Mouse (Mus musculus) heart, embryonic 13.5 days (tissue): ENCODE results near the gene Pdgfb. TPM values are rescaled to one million over a fixed set of nuclear protein-coding genes. Genes with fewer than 3 reads are reported as not detected.

Experiments used
- ATAC-seq: fragments of 200-750 bp; cut with Nextera tagmentation; 2 replicates; pipeline ENCODE4 v1.8.0; 2017; ENCODE audit warnings: moderate TSS enrichment; ENCODE audit not compliant: insufficient number of reproducible peaks, low FRiP score, low TSS enrichment; ENCODE audit errors: extremely low read depth
- H3K27ac ChIP-seq: fragments of 300-500 bp; sonication (generic); replicated peaks from 2 replicates; pipeline ENCODE4 v1.5.1; 2015; ENCODE audit warnings: moderate library complexity, mild to moderate bottlenecking, inconsistent platforms
- H3K27me3 ChIP-seq: fragments of 300-500 bp; sonication (generic); replicated peaks from 2 replicates; pipeline ENCODE4 v1.6.1; 2015; ENCODE audit warnings: mild to moderate bottlenecking, inconsistent platforms
- H3K36me3 ChIP-seq: fragments of 300-500 bp; sonication (generic); 2 replicates; pipeline ENCODE4 v1.6.1; 2015; ENCODE audit warnings: mild to moderate bottlenecking, inconsistent platforms
- H3K4me1 ChIP-seq: fragments of 300-500 bp; sonication (generic); 2 replicates; pipeline ENCODE4 v1.6.1; 2015; ENCODE audit warnings: inconsistent platforms
- H3K4me2 ChIP-seq: fragments of 300-500 bp; sonication (generic); 2 replicates; pipeline ENCODE4 v1.6.1; 2015; ENCODE audit warnings: inconsistent platforms, mild to moderate bottlenecking, moderate library complexity
- H3K4me3 ChIP-seq: fragments of 300-500 bp; sonication (generic); 2 replicates; pipeline ENCODE4 v1.5.1; 2015; ENCODE audit warnings: moderate library complexity, mild to moderate bottlenecking, inconsistent platforms
- H3K9ac ChIP-seq: fragments of 300-500 bp; sonication (generic); 2 replicates; pipeline ENCODE4 v1.6.1; 2015; ENCODE audit warnings: inconsistent platforms, mild to moderate bottlenecking, moderate library complexity
- H3K9me3 ChIP-seq: fragments of 300-500 bp; sonication (generic); 2 replicates; pipeline ENCODE4 v1.6.1; 2016; ENCODE audit warnings: inconsistent platforms
- WGBS: fragments of 180-500 bp; shearing (Covaris S2); methylation state at CpG from one replicate; pipeline ENCODE4 v1.1.7; 2015; ENCODE audit warnings: mixed read lengths; 5-methylcytosine and 5-hydroxymethylcytosine counted together
- polyA plus RNA-seq: library from polyadenylated mRNA; unstranded; fragments of >200 nt; fragmentation: Nextera tagmentation; extraction: Ambion mirVana; gene quantifications from 2 replicates; pipeline ENCODE4 v1.2.1, GENCODE M21; 2015

The Pdgfb gene
- polyA plus RNA-seq, 1 experiment from 2014 or later, result 2.6 TPM

DNA sequence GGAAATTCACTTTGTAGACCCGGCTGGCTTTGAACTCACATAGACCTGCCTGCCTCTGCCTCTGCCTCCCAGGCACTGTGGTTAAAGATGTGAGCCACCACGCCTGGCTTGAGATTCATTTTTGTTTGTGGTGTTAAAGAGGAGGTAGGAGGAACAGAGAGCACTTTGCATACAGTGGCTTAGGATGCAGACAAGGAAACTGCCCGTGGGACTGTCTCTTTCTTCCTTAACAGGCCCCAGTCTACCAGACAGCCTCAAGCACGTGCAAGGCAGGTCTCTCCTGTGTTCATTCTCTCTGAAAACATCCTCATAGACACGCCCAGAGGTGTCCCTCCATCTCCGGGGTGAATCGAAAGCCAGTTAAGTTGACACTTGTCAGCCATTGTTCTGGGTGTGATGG, 19.6 kb upstream of the Pdgfb start:
- H3K36me3 ChIP-seq, result no peaks in the 10 kb centered on the region
- H3K4me1 ChIP-seq, result peaks cover 7% of the 10 kb centered on the region; the same call in 1 of the 2 replicates
- no peak overlapping the region for H3K4me2 ChIP-seq
- no peak overlapping the region for H3K27ac ChIP-seq
- ATAC-seq, result no peak
- no peak overlapping the region for H3K4me3 ChIP-seq
- WGBS, result 64% methylated on average over 7 of the region's 7 CpGs
- H3K9ac ChIP-seq, result no peak overlapping the region
- H3K27me3 ChIP-seq, result no peaks in the 10 kb centered on the region
- peaks cover 11% of the 10 kb centered on the region; the same call in 1 of the 2 replicates for H3K9me3 ChIP-seq

GRCm38 (mm10) chr15:80031133-80031532, 16.4 kb upstream of the Pdgfb start:
- Histone ChIP-seq H3K4me1 (peaks cover 20% of the 10 kb centered on the region), H3K4me3 (no peak overlapping the region), H3K4me2 (no peak overlapping the region), H3K27me3 (no peaks in the 10 kb centered on the region), H3K9me3 (peaks cover 6% of the 10 kb centered on the region; the same call in 1 of the 2 replicates), H3K27ac (no peak overlapping the region), H3K9ac (no peak overlapping the region), H3K36me3 (no peaks in the 10 kb centered on the region)
- 82% methylated on average over 4 of the region's 4 CpGs for WGBS
- ATAC-seq, result no peak

- H3K4me3 ChIP-seq, result no peak overlapping the region
- no peak overlapping the region for H3K9ac ChIP-seq
- ATAC-seq, result no peak
- no peaks in the 10 kb centered on the region for H3K27me3 ChIP-seq
- H3K27ac ChIP-seq, result no peak overlapping the region
- WGBS, result 83% methylated on average over 10 of the region's 10 CpGs
- H3K36me3 ChIP-seq, result no peaks in the 10 kb centered on the region
- peaks cover 6% of the 10 kb centered on the region; the same call in 1 of the 2 replicates for H3K9me3 ChIP-seq
- peaks cover 27% of the 10 kb centered on the region for H3K4me1 ChIP-seq
- H3K4me2 ChIP-seq, result no peak overlapping the region
Measured at GRCm38 (mm10) chr15:80030399-80030798, 15.6 kb upstream of the Pdgfb start.

GRCm38 (mm10) chr15:80028862-80029261, 14.1 kb upstream of the Pdgfb start:
- Histone ChIP-seq H3K27me3 (no peaks in the 10 kb centered on the region), H3K4me1 (peaks cover 42% of the 10 kb centered on the region), H3K27ac (no peak overlapping the region), H3K4me2 (no peak overlapping the region), H3K9ac (no peak overlapping the region), H3K4me3 (no peak overlapping the region), H3K36me3 (no peaks in the 10 kb centered on the region), H3K9me3 (peaks cover 6% of the 10 kb centered on the region; the same call in 1 of the 2 replicates)
- WGBS, result 63% methylated on average over 5 of the region's 5 CpGs
- no peak for ATAC-seq

GRCm38 (mm10) chr15:80026689-80027353, 12.0 kb upstream of the Pdgfb start:
- WGBS, result 64% methylated on average over 14 of the region's 14 CpGs
- no peak overlapping the region for H3K9ac ChIP-seq
- no peaks in the 10 kb centered on the region for H3K36me3 ChIP-seq
- ATAC-seq, result no peak
- peaks cover 45% of the 10 kb centered on the region for H3K4me1 ChIP-seq
- H3K4me3 ChIP-seq, result no peak overlapping the region
- H3K4me2 ChIP-seq, result no peak overlapping the region
- peaks cover 6% of the 10 kb centered on the region; the same call in 1 of the 2 replicates for H3K9me3 ChIP-seq
- H3K27me3 ChIP-seq, result no peaks in the 10 kb centered on the region
- H3K27ac ChIP-seq, result no peak overlapping the region

DNA sequence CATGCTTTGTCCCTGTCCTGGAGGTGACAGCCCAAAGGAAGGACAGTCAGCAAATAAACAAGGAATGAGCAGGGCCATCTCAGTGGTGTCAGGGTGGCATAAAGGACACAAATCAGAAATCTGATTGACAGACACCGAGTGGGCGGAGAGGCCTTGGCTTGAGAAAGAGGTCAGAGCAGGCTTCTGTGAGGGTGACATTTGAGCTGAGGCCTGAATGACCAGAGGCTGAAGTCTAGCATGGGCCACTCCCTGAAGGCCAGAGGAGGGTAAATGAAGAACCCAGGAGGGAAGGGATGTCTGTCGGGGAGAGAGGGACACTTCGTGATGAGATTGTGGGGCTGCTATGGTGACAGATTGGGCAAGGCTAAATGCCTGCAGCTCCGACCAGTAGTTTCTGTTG, 11.3 kb upstream of the Pdgfb start:
- Histone ChIP-seq H3K27ac (peak overlapping the region; percentile 86), H3K27me3 (no peaks in the 10 kb centered on the region), H3K9ac (0 out of 2 replicates have a peak overlapping the region, but pooled peaks have one; percentile 14), H3K4me1 (peaks cover 45% of the 10 kb centered on the region), H3K4me3 (no peak overlapping the region), H3K4me2 (no peak overlapping the region), H3K36me3 (no peaks in the 10 kb centered on the region), H3K9me3 (peaks cover 1% of the 10 kb centered on the region; the same call in 1 of the 2 replicates)
- 72% methylated on average over 5 of the region's 5 CpGs for WGBS
- ATAC-seq, result no peak

DNA sequence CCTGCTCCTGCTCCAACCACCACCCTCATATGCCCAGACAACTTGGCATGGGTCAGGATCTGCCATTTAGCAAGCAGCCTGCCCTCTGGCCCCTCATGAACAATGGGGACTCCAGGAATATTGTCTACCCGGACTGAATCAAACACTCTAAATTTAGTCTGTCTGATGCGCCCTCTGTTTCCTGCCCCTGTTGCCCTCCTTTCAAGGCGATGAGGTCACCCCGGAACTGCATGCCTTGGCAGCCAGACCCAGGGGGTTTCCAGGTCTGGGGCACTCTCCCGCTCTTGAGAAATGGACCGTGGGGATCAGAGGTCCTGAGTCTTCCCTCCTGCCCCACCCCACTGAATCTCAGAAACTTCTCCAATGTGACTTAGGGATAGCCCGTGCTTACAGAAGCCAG, 10.8 kb upstream of the Pdgfb start:
- Histone ChIP-seq H3K36me3 (no peaks in the 10 kb centered on the region), H3K9me3 (no peaks in the 10 kb centered on the region), H3K27ac (peak overlapping the region; percentile 86), H3K4me3 (no peak overlapping the region), H3K27me3 (no peaks in the 10 kb centered on the region), H3K4me2 (no peak overlapping the region), H3K9ac (peak overlapping the region; percentile 67; the same call in 1 of the 2 replicates), H3K4me1 (peaks cover 45% of the 10 kb centered on the region)
- no peak for ATAC-seq
- WGBS, result 38% methylated on average over 7 of the region's 7 CpGs

DNA sequence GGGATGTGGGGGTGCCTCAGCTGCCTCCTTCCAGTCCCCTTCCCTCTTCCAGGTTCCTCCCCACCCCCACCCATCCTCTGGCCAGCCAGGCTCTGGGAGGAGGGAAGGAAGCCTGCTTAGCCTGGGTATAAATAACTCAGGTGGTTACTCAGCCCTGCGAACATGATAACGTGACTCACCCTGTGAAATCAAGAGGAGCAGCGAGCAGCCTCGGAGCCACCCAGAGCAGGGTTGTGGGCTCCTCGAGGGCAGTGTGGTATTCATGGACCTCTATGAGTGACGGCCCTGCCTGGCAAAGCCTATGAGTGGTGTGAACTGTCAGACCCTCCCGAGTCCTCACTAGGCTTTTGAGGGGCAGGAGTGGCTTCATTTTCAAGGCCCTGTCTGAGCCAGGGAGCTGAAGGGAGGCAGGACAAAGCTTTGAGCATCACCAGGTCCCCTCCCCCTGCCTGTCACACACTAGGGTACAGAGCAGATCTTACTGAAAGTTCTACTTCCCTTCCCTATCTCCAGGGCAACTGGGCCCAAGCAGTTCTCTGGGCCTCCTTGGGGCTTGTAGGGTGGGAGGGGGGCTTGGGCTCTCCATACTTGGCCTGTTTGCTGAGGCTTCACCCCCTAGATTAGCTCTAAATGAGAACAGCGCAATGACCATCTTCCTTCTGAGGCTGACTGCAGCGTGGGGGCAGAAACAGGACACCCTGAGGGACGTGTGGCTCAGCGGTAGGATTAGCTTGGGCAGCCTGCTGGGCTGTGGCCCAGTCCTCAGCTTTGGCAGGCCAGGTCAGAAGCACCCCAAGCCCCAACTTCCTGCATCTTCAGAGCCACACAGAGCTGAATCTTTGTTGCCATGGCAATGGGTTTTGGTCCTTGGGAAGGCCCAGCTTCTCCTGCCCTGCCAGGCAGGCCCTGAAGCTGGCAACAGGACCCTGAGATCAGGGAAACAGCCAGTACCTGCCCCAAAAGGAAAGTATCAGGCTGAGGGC, 9.8 kb upstream of the Pdgfb start:
- peaks cover 45% of the 10 kb centered on the region for H3K4me1 ChIP-seq
- no peaks in the 10 kb centered on the region for H3K9me3 ChIP-seq
- 26% methylated on average over 11 of the region's 11 CpGs for WGBS
- H3K4me2 ChIP-seq, result peak overlapping the region; percentile 49
- no peaks in the 10 kb centered on the region for H3K27me3 ChIP-seq
- H3K36me3 ChIP-seq, result no peaks in the 10 kb centered on the region
- ATAC-seq, result peak; percentile 67
- H3K27ac ChIP-seq, result peak overlapping the region; percentile 86
- peak overlapping the region; percentile 67 for H3K9ac ChIP-seq
- no peak overlapping the region for H3K4me3 ChIP-seq

- Histone ChIP-seq H3K27ac (no peak overlapping the region), H3K36me3 (no peaks in the 10 kb centered on the region), H3K4me1 (peaks cover 23% of the 10 kb centered on the region), H3K27me3 (peaks cover 16% of the 10 kb centered on the region), H3K9me3 (no peaks in the 10 kb centered on the region), H3K4me2 (no peak overlapping the region), H3K9ac (no peak overlapping the region), H3K4me3 (no peak overlapping the region)
- no peak for ATAC-seq
- WGBS, result 71% methylated on average over 4 of the region's 4 CpGs
Measured at GRCm38 (mm10) chr15:80020516-80020915, 5.7 kb upstream of the Pdgfb start.

- no peak for ATAC-seq
- 40% methylated on average over 4 of the region's 4 CpGs for WGBS
- Histone ChIP-seq H3K4me3 (no peak overlapping the region), H3K36me3 (no peaks in the 10 kb centered on the region), H3K4me2 (no peak overlapping the region), H3K4me1 (peaks cover 21% of the 10 kb centered on the region), H3K27ac (no peak overlapping the region), H3K9ac (no peak overlapping the region), H3K27me3 (peaks cover 25% of the 10 kb centered on the region), H3K9me3 (no peaks in the 10 kb centered on the region)
Measured at GRCm38 (mm10) chr15:80019625-80020024, 4.8 kb upstream of the Pdgfb start.

DNA sequence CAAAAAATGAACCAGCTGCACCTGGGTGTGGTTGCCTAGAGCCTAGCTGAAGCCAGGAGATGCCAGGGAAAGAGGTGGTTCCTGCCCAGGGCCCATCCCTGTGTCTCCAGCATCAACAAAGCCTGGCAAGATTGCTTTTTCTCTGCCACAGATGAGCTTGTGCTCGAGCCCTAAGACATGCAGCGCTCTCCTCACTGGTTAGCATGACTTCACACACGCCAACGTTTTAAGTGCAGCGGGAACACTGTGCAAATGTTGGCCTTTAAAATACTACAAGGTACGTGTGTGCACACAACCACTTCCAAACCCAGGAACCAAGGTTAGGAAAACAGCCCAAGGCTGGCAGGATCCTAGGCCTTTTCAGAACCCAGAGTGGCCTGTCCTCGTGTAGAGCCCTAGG, 4.4 kb upstream of the Pdgfb start:
- Histone ChIP-seq H3K36me3 (no peaks in the 10 kb centered on the region), H3K4me2 (no peak overlapping the region), H3K9me3 (no peaks in the 10 kb centered on the region), H3K27ac (no peak overlapping the region), H3K9ac (no peak overlapping the region), H3K4me1 (peaks cover 21% of the 10 kb centered on the region), H3K27me3 (peaks cover 29% of the 10 kb centered on the region), H3K4me3 (no peak overlapping the region)
- 81% methylated on average over 7 of the region's 7 CpGs for WGBS
- ATAC-seq, result no peak
